Mouse (Mus musculus): Measurements from ENCODE around the gene Arhgap30. TPM values are rescaled to one million over a fixed set of nuclear protein-coding genes. Genes with fewer than 3 reads are reported as not detected.

Arhgap30 gene
- total RNA-seq, 2 experiments from 2014 or later, result 0.97 to 1.2 TPM

- no peak for DNase-seq
- intact Hi-C loops (cut with DNase I; ENCODE audit: low total_unique reads), result no loop called here
Observed at GRCm38 (mm10) chr1:171372880-171373279, 15.9 kb upstream of the Arhgap30 start.

- no peak for DNase-seq
- intact Hi-C loops (cut with DNase I; ENCODE audit: low total_unique reads), result no loop called here
Observed at GRCm38 (mm10) chr1:171373946-171374345, 14.8 kb upstream of the Arhgap30 start.

GRCm38 (mm10) chr1:171375646-171376097 is 13.1 kb upstream of the Arhgap30 start:
- intact Hi-C loops (cut with DNase I; ENCODE audit: low total_unique reads), result no loop called here
- DNase-seq, result no peak

GRCm38 (mm10) chr1:171378298-171378697 is 10.5 kb upstream of the Arhgap30 start:
- intact Hi-C loops (cut with DNase I; ENCODE audit: low total_unique reads), result no loop called here
- no peak for DNase-seq

GRCm38 (mm10) chr1:171379935-171380599 is 8.7 kb upstream of the Arhgap30 start:
- peak; percentile 78 for DNase-seq
- intact Hi-C loops (cut with DNase I; ENCODE audit: low total_unique reads), result loop anchor here (10.0 kb wide), 1 partner anchor 185 kb away; no protein-coding TSS in a partner anchor

GRCm38 (mm10) chr1:171382096-171382620 is 6.6 kb upstream of the Arhgap30 start:
- DNase-seq, result no peak
- intact Hi-C loops (cut with DNase I; ENCODE audit: low total_unique reads), result loop anchor here (10.0 kb wide), 1 partner anchor 183 kb away; no protein-coding TSS in a partner anchor

GRCm38 (mm10) chr1:171384361-171384760 is 4.4 kb upstream of the Arhgap30 start:
- DNase-seq, result no peak
- intact Hi-C loops (cut with DNase I; ENCODE audit: low total_unique reads), result loop anchor here (10.0 kb wide), 1 partner anchor 180 kb away; no protein-coding TSS in a partner anchor

GRCm38 (mm10) chr1:171385171-171385570 is 3.6 kb upstream of the Arhgap30 start:
- DNase-seq, result no peak
- intact Hi-C loops (cut with DNase I; ENCODE audit: low total_unique reads), result loop anchor here (10.0 kb wide), 1 partner anchor 180 kb away; no protein-coding TSS in a partner anchor

GRCm38 (mm10) chr1:171387099-171387498 is 1.7 kb upstream of the Arhgap30 start:
- no peak for DNase-seq
- intact Hi-C loops (cut with DNase I; ENCODE audit: low total_unique reads), result loop anchor here (10.0 kb wide), 1 partner anchor 178 kb away; no protein-coding TSS in a partner anchor

- no peak for DNase-seq
- intact Hi-C loops (cut with DNase I; ENCODE audit: low total_unique reads), result no loop called here
Observed at GRCm38 (mm10) chr1:171390101-171390500, 1.3 kb downstream of the Arhgap30 start.

GRCm38 (mm10) chr1:171401821-171402220 is 13.1 kb downstream of the Arhgap30 start:
- intact Hi-C loops (cut with DNase I; ENCODE audit: low total_unique reads), result no loop called here
- DNase-seq, result no peak

- intact Hi-C loops (cut with DNase I; ENCODE audit: low total_unique reads), result no loop called here
- DNase-seq, result no peak
Observed at GRCm38 (mm10) chr1:171402991-171403390, 14.2 kb downstream of the Arhgap30 start.

GRCm38 (mm10) chr1:171407263-171407662 is 18.5 kb downstream of the Arhgap30 start:
- intact Hi-C loops (cut with DNase I; ENCODE audit: low total_unique reads), result no loop called here
- DNase-seq, result no peak

GRCm38 (mm10) chr1:171410231-171410630 is 21.5 kb downstream of the Arhgap30 start:
- intact Hi-C loops (cut with DNase I; ENCODE audit: low total_unique reads), result no loop called here
- no peak for DNase-seq

- intact Hi-C loops (cut with DNase I; ENCODE audit: low total_unique reads), result no loop called here
- peak; percentile 95 for DNase-seq
Observed at GRCm38 (mm10) chr1:171410947-171411484, 22.3 kb downstream of the Arhgap30 start, which contains the start of gene Usf1. Gene Usf1 (plus strand): TSS chr1:171411313.

- DNase-seq, result no peak
- intact Hi-C loops (cut with DNase I; ENCODE audit: low total_unique reads), result no loop called here
Observed at GRCm38 (mm10) chr1:171411492-171411941, 22.8 kb downstream of the Arhgap30 start.

GRCm38 (mm10) chr1:171412001-171412441 is 23.3 kb downstream of the Arhgap30 start:
- no peak for DNase-seq
- intact Hi-C loops (cut with DNase I; ENCODE audit: low total_unique reads), result no loop called here

- intact Hi-C loops (cut with DNase I; ENCODE audit: low total_unique reads), result no loop called here
- DNase-seq, result no peak
Observed at GRCm38 (mm10) chr1:171412446-171412845, 23.7 kb downstream of the Arhgap30 start.

- intact Hi-C loops (cut with DNase I; ENCODE audit: low total_unique reads), result no loop called here
- no peak for DNase-seq
Observed at GRCm38 (mm10) chr1:171413608-171414007, 24.9 kb downstream of the Arhgap30 start.

- DNase-seq, result no peak
- intact Hi-C loops (cut with DNase I; ENCODE audit: low total_unique reads), result no loop called here
Observed at GRCm38 (mm10) chr1:171418660-171419059, 29.9 kb downstream of the Arhgap30 start, which contains the start of gene Tstd1. Gene Tstd1 (plus strand): TSS chr1:171418872.
